Mouse (Mus musculus) embryo, embryonic 9.5 days (tissue): ENCODE measurements around the gene Ubr3.

Experiments used
- DNase-seq: peaks from one replicate; pipeline ENCODE4 v3.0.0-alpha.2; 2017; ENCODE audit errors: extremely low spot score

Gene Ubr3

DNA sequence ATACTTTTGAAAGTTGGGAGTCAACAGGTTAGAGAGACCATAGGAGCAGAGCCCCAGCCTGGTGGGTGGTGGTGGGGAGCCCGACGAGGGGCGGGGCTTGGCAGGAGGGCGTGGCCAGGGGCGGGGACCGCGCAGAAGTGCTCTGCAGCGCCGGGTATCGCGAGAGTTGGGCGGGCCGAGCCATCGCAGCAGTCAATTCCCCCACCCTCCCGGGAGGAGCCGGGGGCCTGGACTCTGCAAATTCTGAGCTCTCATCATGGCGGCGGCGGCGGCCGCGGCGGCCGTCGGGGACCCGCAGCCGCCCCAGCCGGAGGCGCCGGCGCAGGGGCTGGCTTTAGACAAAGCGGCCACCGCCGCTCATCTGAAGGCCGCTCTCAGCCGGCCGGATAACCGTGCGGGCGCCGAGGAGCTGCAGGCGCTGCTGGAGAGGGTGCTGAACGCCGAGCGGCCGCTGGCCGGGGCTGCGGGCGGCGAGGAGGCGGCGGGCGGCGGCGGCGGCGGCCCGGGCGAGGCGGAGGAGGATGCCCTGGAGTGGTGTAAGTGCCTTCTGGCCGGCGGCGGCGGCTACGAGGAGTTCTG is at the start of gene Ubr3:
TSS of gene Ubr3 (plus strand) at position 208 of the 579 bp plus-strand sequence.
- DNase-seq: peak; percentile 96

DNA sequence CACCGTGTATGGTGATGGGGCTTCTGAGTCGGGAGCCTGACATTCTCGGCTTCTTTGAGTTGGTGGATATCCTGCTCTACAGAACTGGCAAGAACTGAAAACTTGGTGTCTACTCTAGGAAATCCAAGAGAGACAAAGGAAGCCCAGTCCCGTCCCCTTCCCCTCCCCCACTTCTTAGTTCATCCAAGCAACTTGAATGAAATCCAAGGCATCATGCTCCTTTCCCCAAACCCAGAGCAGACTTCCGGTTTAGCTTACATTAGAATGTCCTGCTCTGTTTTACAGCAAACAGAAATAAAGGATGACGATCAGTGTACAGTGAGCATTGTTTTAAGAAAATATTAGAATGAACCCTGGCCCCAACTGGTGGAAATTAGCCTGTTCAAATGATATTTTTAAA is 47.8 kb upstream of the Ubr3 start:
- DNase-seq: no peak

DNA sequence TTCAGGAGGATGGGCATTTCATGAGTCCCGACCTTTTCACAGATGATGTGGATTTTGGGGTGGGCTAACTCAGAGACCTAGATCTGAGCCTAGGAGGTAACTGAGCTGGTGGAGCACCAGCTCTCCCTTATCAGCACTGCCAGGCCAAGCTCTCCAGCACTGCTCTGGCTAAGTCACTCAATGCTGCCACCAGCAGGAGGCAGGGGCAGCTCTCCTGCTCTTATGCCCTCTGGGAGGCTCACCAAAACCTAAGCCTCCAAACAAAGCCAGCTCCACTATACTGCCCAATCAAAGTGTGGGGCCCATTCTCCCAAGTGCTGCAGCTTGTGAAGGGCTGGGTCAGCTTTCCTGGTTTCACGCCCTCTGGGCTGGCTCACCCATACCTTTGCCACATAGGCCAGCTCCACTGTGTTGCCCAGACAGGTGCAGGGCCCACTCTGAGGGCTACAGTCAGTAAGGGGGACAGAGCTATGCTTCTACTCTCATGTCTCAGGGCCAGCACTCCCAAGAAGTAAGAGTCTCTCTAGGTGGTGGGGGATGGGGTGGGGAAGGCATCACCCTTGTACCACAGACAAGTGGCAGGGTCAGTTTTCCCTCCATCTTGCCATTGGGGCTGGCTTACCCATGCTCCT is 45.5 kb upstream of the Ubr3 start:
- no peak for DNase-seq

DNA sequence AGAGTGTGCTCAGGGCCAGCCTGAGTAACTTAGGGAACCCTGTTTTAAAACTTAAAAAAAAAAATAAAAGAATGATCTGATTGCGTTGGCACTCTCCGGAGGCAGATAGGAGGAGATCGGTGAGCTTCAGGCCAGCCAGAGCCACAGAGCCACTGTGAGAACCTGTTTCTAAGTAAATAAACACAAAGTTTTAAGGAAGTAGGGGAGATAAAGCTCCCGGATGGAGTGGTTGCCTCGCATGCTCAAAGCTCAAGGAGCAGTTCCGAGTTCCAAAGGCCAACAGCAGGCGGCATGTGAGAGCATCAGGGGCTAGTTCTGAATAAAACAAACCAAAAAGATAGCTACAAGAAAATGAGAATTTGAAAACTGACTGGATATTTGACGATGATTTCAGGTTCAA is 40.7 kb upstream of the Ubr3 start:
- DNase-seq: no peak

DNA sequence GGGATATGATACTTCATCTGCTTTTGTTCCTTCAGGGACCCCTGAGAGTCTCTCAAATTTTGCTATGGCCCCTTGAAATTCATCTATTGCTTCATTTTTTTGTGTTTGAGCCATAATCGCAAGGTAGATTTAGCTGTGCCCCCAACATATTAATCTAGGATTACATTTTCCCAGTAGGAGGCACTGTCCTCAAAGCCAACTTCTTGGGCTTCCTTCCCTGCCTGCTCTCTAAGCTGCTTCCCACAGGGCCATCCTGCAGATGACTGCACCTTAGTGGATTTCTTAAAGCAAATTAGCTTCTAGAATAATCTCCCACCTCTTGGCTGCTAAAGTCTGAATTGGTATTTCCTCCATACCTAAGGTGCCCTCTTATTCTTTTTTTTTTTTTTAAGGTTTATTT is 39.2 kb upstream of the Ubr3 start:
- no peak for DNase-seq

GRCm38 (mm10) chr2:69860972-69861452 is 36.0 kb upstream of the Ubr3 start:
- no peak for DNase-seq

DNA sequence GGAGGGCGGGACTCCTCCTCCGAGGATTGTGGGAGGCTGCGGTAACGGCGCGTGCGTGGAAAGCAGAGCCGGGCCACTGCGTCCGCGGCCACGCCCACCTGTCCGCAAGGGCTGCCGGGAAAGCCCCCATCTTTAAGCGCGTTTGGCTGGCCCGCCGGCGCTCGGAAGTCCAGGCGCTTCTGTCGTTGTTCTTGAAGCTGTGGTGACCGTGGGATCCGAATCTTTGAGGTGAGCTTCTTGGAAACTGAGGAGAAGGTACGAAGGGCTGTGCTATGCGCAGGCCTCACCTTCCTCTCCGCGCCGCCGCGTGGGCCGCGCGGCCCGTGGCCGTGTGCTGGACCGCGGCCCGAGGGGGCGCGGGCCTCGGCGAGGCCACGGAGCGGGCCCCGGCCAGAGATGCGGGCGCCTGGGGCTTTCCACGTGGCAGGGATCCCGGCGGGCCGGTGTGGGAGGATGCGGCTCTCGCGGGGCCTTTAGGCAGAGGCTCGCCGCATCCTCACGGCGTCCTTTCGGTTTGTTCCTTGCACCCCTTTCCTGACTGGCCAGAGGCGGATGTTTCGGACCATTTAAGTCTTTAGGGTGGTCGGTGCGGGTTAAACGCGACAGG is 35.5 kb upstream of the Ubr3 start, which contains the start of gene Ssb:
TSS of gene Ssb (plus strand) at position 78 of the 607 bp plus-strand sequence.
- DNase-seq: peak; percentile 89

- no peak for DNase-seq
Observed at GRCm38 (mm10) chr2:69862117-69862657, 34.9 kb upstream of the Ubr3 start.

DNA sequence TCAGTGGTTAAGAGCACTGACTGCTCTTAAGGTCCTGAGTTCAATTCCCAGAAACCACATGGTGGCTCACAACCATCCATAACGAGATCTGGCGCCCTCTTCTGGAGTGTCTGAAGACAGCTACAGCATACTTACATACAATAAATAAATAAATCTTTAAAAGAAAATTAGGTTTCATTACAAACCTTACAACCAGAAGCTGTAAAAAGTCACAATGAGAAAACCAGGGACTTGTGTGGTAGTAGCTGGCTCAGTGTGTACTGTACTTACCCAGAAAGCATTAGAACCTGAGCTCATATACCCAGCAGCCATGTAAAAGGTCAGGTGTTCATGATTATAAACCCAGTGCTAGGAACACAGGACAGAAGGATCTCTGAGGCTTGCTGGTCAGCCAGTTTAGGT is 13.1 kb upstream of the Ubr3 start:
- no peak for DNase-seq

- DNase-seq: no peak
Observed at GRCm38 (mm10) chr2:69884581-69884980, 12.5 kb upstream of the Ubr3 start.

DNA sequence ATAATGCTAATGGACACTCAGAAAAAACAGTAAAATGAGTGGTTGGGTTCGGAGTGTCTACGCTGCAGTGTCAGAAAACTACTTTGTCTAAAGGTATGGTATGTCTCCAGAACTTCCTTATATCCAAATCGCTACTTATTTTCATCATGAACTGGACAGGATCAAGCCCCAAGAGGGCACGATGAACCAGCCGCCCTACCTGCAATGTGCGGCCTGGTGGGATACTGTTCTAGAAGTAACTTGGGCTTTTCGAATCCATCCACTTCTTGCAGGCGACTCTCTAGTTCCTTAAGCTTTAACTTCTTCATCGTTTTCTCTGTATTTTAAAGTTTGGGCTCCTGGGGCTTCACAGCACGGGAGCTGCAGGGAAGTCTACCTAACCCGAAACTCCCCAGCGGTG is 12.0 kb upstream of the Ubr3 start:
- no peak for DNase-seq

- peak; percentile 86 for DNase-seq
Observed at GRCm38 (mm10) chr2:69885451-69886305, 11.4 kb upstream of the Ubr3 start, which contains the start of gene Mettl5. Mettl5 (minus strand) TSS chr2:69885615.

GRCm38 (mm10) chr2:69888957-69889356 is 8.1 kb upstream of the Ubr3 start:
- DNase-seq: no peak

DNA sequence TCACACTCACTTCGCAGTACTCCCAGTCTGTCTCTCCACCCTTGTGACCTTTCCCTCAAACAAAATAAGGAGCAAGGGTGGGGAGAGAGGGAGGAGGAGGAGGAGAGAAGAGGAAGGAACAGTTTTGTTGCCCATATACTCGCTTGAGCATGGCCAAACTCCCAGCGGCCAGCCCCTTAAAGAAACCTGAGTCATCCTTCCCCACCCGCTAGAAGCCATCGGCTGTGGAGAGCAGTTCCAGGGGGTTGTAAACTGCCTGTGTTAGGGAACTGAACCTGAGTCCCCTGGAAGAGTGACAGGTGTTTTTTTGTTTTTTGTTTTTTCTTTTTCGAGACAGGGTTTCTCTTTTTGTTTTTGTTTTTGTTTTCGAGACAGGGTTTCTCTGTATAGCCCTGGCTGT is 6.2 kb upstream of the Ubr3 start:
- DNase-seq: no peak

DNA sequence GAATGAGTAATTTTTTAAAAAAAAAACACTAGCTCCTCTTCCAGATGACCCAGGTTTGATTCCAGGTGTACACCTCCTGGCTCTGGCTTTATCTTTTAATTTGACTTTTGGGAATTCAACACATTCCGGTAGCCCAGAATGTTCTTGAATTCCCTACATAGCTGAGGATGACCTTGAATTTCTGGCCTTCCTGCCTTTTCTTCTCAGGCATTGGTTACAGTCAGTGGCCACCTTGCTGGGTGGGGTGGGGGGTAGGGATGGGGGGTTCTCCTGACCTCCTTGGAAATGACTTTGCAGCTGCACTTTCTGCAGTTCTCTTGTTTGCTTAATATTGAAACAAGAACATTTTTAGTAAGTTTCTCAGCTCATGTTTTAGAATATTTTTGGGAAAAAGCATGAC is 3.9 kb upstream of the Ubr3 start:
- DNase-seq: no peak

- DNase-seq: no peak
Observed at GRCm38 (mm10) chr2:69893891-69894290, 3.2 kb upstream of the Ubr3 start.

DNA sequence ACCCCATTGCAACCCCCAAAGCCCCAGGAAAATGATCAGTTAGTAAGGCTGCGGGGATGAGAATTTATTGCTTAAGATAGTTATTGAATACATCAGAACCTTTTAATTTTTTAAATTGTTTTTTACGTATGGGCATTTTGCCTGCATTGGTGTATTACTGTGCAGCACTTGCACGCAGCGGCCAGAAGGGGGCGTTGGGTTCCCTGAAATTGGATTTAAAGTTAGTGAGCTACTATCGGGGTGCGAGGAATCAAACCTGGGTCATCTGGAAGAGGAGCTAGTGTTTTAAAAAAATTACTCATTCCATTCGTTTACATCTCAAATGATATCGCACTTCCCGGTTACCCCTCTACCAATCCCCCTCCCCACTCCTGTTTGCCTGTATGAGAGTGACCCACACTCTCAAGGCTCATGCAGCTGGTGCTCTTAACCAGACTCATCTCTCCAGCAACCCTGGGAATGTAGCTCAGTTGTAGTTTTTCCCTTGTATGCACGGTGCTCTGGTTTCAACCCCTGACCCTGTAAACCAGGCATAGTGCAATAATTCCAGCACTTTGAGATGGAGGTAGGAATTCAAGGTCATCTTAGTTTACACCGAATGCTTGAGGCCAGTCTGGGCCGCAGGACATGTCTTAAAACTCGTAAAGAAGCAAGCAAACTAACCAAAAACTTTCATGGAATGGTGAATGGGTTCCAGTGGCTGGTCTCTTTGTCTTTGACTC is 1.4 kb upstream of the Ubr3 start:
- DNase-seq: no peak

GRCm38 (mm10) chr2:69896224-69896581 is 843 bp upstream of the Ubr3 start:
- DNase-seq: no peak

DNA sequence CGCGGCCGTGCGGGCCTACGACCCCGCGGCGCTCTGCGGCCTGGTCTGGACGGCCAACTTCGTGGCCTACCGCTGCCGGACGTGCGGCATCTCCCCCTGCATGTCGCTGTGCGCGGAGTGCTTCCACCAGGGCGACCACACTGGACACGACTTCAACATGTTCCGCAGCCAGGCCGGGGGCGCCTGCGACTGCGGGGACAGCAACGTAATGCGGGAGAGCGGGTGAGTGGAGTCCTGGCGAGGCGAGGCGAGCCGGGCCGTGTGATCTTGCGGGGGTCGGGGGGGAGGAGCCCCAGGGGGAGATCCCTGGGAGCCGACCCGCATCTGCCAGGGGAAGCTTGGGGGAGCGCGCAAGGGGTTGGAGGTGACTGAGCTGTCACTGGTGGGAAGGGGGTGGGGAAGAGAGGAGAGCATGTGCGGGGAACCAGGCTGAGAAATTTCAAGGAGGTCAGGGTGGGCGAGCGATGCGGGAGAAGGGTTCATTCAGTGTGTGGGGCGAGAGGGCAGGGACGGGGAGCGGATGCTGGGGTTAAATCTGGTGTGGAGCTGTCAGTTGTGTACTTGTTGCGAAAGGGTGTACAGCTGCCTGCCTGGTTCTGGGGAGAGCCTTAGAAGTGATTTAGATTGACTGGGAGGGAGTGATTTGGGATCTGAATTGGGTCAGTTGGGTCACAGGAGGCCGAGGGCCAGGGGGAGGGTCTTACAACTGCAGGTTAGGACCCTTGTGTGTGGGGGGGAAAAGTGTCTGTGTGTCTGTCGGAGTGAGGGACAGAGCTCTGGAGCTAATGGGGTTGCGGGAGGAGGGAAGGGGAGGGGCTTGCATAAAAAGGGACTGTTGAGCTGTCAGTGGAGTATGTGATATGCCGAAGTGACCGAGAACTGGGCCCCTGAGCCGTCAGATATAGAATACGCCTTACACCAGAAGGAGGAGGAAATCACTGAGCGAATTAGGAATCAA is 851 bp downstream of the Ubr3 start:
- peak; percentile 59 for DNase-seq

DNA sequence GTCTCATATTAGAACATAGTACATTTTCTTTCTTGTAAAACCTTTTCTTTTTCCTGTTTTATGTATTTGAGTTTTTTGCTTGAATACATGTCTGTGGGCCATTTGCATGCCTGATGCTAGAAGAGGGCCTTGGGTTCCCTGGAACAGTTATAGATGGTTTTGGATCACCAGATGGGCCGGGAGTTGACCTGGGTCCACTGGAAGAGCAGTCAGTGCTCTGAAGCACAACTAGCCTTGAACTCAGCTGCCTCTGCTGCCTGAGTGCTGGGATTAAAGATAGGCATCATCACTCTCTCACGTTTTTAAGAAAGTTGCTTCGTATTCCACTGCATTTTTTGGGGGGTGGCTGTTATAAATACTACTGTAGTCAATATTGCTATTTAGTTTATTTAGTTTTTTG is 6.5 kb downstream of the Ubr3 start:
- DNase-seq: no peak
